Mouse (Mus musculus) ES-E14 (cell line): ENCODE results near the gene Nek7. TPM values are rescaled to one million over a fixed set of nuclear protein-coding genes. Genes with fewer than 3 reads are reported as not detected.

Experiments used
- DNase-seq: peaks from one replicate; pipeline ENCODE4 v3.0.0-alpha.2; 2013; ENCODE audit warnings: low read depth, low spot score
- H3K27ac ChIP-seq: 2 replicates; pipeline ENCODE4 v1.5.1; 2012; ENCODE audit warnings: low read depth, mild to moderate bottlenecking, low read length, moderate library complexity, mixed read lengths; ENCODE audit not compliant: poor library complexity, insufficient read depth, severe bottlenecking
- H3K36me3 ChIP-seq: 2 replicates; pipeline ENCODE4 v1.6.1; 2012; ENCODE audit warnings: mild to moderate bottlenecking, low read length, moderate library complexity, mixed read lengths; ENCODE audit not compliant: control insufficient read depth, poor library complexity, insufficient read depth, severe bottlenecking
- H3K4me1 ChIP-seq, 2 experiments: fragments of 150-350 bp in 1 of 2; sonication (generic) in 1 of 2; 2 replicates each; pipeline ENCODE4 v1.6.1; 2012; ENCODE audit warnings: low read length in 2 of 2, mild to moderate bottlenecking in 1 of 2, mixed read lengths in 1 of 2; ENCODE audit not compliant: control insufficient read depth in 2 of 2, insufficient read depth in 2 of 2, poor library complexity in 1 of 2
- H3K4me3 ChIP-seq, 2 experiments: fragments of 150-350 bp in 1 of 2; sonication (generic) in 1 of 2; 2 replicates each; pipeline ENCODE4 v1.5.1; 2012; ENCODE audit warnings: low read length in 2 of 2, low read depth in 1 of 2, mild to moderate bottlenecking in 1 of 2, mixed read lengths in 1 of 2; ENCODE audit not compliant: insufficient read depth in 1 of 2, poor library complexity in 1 of 2, severe bottlenecking in 1 of 2
- H3K9ac ChIP-seq: 2 replicates; pipeline ENCODE4 v1.6.1; 2012; ENCODE audit warnings: low read depth, mild to moderate bottlenecking, low read length, mixed read lengths; ENCODE audit not compliant: poor library complexity, insufficient read depth, severe bottlenecking
- H3K9me3 ChIP-seq: fragments of 150-350 bp; sonication (generic); 2 replicates; pipeline ENCODE4 v1.6.1; 2012; ENCODE audit warnings: low read depth, mild to moderate bottlenecking, low read length; ENCODE audit not compliant: control insufficient read depth, insufficient read depth
- CHD2 ChIP-seq: IDR thresholded peaks from 2 replicates; pipeline ENCODE4 v1.6.1; 2014; ENCODE audit warnings: mild to moderate bottlenecking, low read depth, low read length, inconsistent platforms
- HCFC1 ChIP-seq: IDR thresholded peaks from 2 replicates; pipeline ENCODE4 v1.6.1; 2012; ENCODE audit warnings: low read length, inconsistent platforms, borderline replicate concordance; ENCODE audit not compliant: insufficient read depth
- MAFK ChIP-seq: IDR thresholded peaks from 2 replicates; pipeline ENCODE4 v1.6.1; 2014; ENCODE audit warnings: mild to moderate bottlenecking, low read depth, low read length, inconsistent platforms; ENCODE audit not compliant: insufficient read depth
- ZC3H11A ChIP-seq: IDR thresholded peaks from 2 replicates; pipeline ENCODE4 v1.6.1; 2012; ENCODE audit warnings: low read depth, mild to moderate bottlenecking, inconsistent platforms, low read length, borderline replicate concordance
- ZNF384 ChIP-seq: IDR thresholded peaks from 2 replicates; pipeline ENCODE4 v1.6.1; 2012; ENCODE audit warnings: low read depth, low read length, inconsistent platforms
- in situ Hi-C, 2 experiments: fragments of 600-800 bp; cut with MboI; formaldehyde crosslinking; loops; one replicate each; pipeline ENCODE4 v1.15.1; 2025; ENCODE audit warnings: low sequenced_read_pairs in 2 of 2, inconsistent platforms in 1 of 2; ENCODE audit not compliant: unreplicated experiment in 2 of 2
- total RNA-seq: library from RNA; depleted of rRNA; stranded (reverse); fragments of 300-350 nt; gene quantifications from 2 replicates; pipeline ENCODE4 v1.2.3, GENCODE M21; 2012

The Nek7 gene
- total RNA-seq, 1 experiment = 13.3 TPM

GRCm38 (mm10) chr1:138517360-138518099 lies 102.4 kb downstream of the Nek7 start:
- Histone ChIP-seq H3K9me3 (no peaks in the 10 kb centered on the region), H3K4me1 (no peaks in the 10 kb centered on the region), H3K4me3 (no peak overlapping the region), H3K9ac (no peak overlapping the region), H3K36me3 (no peaks in the 10 kb centered on the region), H3K27ac (no peak overlapping the region)
- DNase-seq = no peak
- in situ Hi-C loops = no loop called here
- TF ChIP-seq CHD2 (no peak), MAFK (no peak), ZNF384 (no peak), ZC3H11A (no peak), HCFC1 (no peak)

GRCm38 (mm10) chr1:138516946-138517345 lies 103.0 kb downstream of the Nek7 start:
- H3K4me1 ChIP-seq = no peaks in the 10 kb centered on the region
- in situ Hi-C loops = no loop called here
- DNase-seq = no peak

GRCm38 (mm10) chr1:138515362-138515761 lies 104.6 kb downstream of the Nek7 start:
- in situ Hi-C loops = no loop called here
- H3K36me3 ChIP-seq = no peaks in the 10 kb centered on the region
- H3K27ac ChIP-seq = no peak overlapping the region
- no peak overlapping the region for H3K4me3 ChIP-seq
- H3K9ac ChIP-seq = no peak overlapping the region
- H3K4me1 ChIP-seq = no peaks in the 10 kb centered on the region
- no peaks in the 10 kb centered on the region for H3K9me3 ChIP-seq
- no peak for TF ChIP-seq HCFC1
- no peak for TF ChIP-seq ZNF384
- TF ChIP-seq MAFK = no peak
- no peak for TF ChIP-seq CHD2
- no peak for TF ChIP-seq ZC3H11A
- DNase-seq = no peak

More at GRCm38 (mm10) chr1:138516946-138517345, 103.0 kb downstream of the Nek7 start:
- no peak overlapping the region for H3K27ac ChIP-seq
- H3K9ac ChIP-seq = no peak overlapping the region
- no peaks in the 10 kb centered on the region for H3K9me3 ChIP-seq
- H3K36me3 ChIP-seq = no peaks in the 10 kb centered on the region
- no peak for TF ChIP-seq HCFC1
- no peak for TF ChIP-seq ZC3H11A
- no peak for TF ChIP-seq MAFK
- TF ChIP-seq ZNF384 = no peak
- no peak for TF ChIP-seq CHD2
- H3K4me3 ChIP-seq = no peak overlapping the region

- in situ Hi-C loops = no loop called here
- no peak for TF ChIP-seq HCFC1
- no peak for TF ChIP-seq ZC3H11A
- no peak for TF ChIP-seq CHD2
- TF ChIP-seq ZNF384 = no peak
- TF ChIP-seq MAFK = no peak
- DNase-seq = no peak
- no peak overlapping the region for H3K4me3 ChIP-seq
- H3K27ac ChIP-seq = no peak overlapping the region
- no peak overlapping the region for H3K9ac ChIP-seq
- no peaks in the 10 kb centered on the region for H3K9me3 ChIP-seq
- no peaks in the 10 kb centered on the region for H3K36me3 ChIP-seq
- no peaks in the 10 kb centered on the region for H3K4me1 ChIP-seq
These were observed 106.0 kb downstream of the Nek7 start for GRCm38 (mm10) chr1:138513982-138514381.
